Mouse (Mus musculus) myocyte (in vitro differentiated cells): ENCODE measurements around the gene Agtrap.

Experiments used
- CEBPB ChIP-seq: IDR thresholded peaks from 2 replicates; pipeline ENCODE4 v1.6.1; 2011; ENCODE audit warnings: mild to moderate bottlenecking, moderate library complexity; ENCODE audit not compliant: poor library complexity, insufficient read depth, severe bottlenecking
- E2F4 ChIP-seq: IDR thresholded peaks from one replicate; pipeline ENCODE4 v1.6.1; 2011; ENCODE audit warnings: mild to moderate bottlenecking, control low read depth, moderate library complexity; ENCODE audit not compliant: insufficient read depth
- MAX ChIP-seq: IDR thresholded peaks from one replicate; pipeline ENCODE4 v1.6.1; 2011; ENCODE audit warnings: low read depth, mild to moderate bottlenecking, control low read depth
- MYOD1 ChIP-seq, 3 experiments: IDR thresholded peaks; one replicate each; pipeline ENCODE4 v1.6.1; 2011; ENCODE audit warnings: control low read depth in 2 of 3, low read depth in 2 of 3, mild to moderate bottlenecking in 2 of 3, moderate library complexity in 1 of 3; ENCODE audit not compliant: insufficient read length in 2 of 3, control insufficient read depth in 1 of 3
- MYOG ChIP-seq, 3 experiments: IDR thresholded peaks; one replicate each; pipeline ENCODE4 v1.6.1; 2011; ENCODE audit warnings: control low read depth in 2 of 3, low read depth in 2 of 3, mild to moderate bottlenecking in 2 of 3; ENCODE audit not compliant: insufficient read length in 2 of 3, control insufficient read depth in 1 of 3, insufficient read depth in 1 of 3
- POLR2A ChIP-seq: IDR thresholded peaks from one replicate; pipeline ENCODE4 v1.6.1; 2011; ENCODE audit warnings: low read depth, mild to moderate bottlenecking, control low read depth, moderate library complexity; ENCODE audit not compliant: insufficient read length
- POLR2AphosphoS2 ChIP-seq: IDR thresholded peaks from one replicate; pipeline ENCODE4 v1.6.1; 2011; ENCODE audit warnings: low read depth, control low read depth; ENCODE audit not compliant: insufficient read length
- REST ChIP-seq: IDR thresholded peaks from one replicate; pipeline ENCODE4 v1.6.1; 2011; ENCODE audit warnings: mild to moderate bottlenecking, control low read depth, moderate library complexity; ENCODE audit not compliant: insufficient read depth, insufficient read length
- SRF ChIP-seq: IDR thresholded peaks from one replicate; pipeline ENCODE4 v1.6.1; 2011; ENCODE audit warnings: low read depth; ENCODE audit not compliant: control insufficient read depth, insufficient read length
- TCF12 ChIP-seq: IDR thresholded peaks from one replicate; pipeline ENCODE4 v1.6.1; 2011; ENCODE audit warnings: mild to moderate bottlenecking, control low read depth; ENCODE audit not compliant: poor library complexity, insufficient read depth, severe bottlenecking
- TCF3 ChIP-seq: IDR thresholded peaks from one replicate; pipeline ENCODE4 v1.6.1; 2011; ENCODE audit warnings: low read depth, control low read depth; ENCODE audit not compliant: insufficient read length
- USF1 ChIP-seq: IDR thresholded peaks from one replicate; pipeline ENCODE4 v1.6.1; 2011; ENCODE audit warnings: low read depth, mild to moderate bottlenecking, control low read depth, moderate library complexity

DNA sequence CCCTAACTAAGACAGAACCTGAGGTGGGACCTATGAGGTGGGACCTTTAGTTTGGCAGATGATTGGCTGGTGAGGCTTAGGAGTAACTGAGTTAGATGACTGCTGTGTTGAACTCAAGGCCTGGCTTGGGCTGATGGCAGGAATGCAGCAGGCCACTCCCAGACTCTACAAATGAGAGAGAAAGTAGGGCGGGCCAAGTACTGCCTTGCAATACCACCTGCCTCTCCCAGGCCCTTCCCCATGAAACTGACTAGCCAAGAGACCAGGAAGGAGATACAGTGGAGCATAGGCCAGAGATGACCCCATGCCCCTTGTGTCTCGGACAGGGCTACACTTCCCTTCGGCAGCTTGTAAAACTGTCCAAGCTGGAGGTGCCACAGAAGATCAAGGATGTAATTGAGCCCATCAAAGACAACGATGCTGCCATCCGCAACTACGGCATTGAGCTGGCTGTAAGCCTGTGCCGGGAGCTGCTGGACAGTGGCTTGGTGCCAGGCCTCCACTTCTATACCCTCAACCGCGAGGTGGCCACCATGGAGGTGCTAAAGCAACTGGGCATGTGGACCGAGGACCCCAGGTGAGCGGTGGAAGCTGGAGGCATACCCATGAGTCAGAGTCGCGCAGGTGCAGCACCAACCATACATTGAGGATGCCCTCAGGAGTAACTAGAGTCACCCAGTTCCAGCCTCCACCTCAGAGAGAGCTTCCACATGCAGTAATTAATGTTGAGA, 36.6 kb downstream of the Agtrap start:
- TF ChIP-seq CEBPB: no peak
- TF ChIP-seq USF1: no peak
- TF ChIP-seq MAX: no peak
- no peak for TF ChIP-seq E2F4
- TF ChIP-seq POLR2A: no peak
- TF ChIP-seq POLR2AphosphoS2: no peak
- TF ChIP-seq MYOD1 (IDR thresholded peaks at IDR 0.05; ENCODE audit: control insufficient read depth in 1 of 3, insufficient read length in 2 of 3, low read depth in 2 of 3): no peak
- no peak for TF ChIP-seq TCF12
- TF ChIP-seq MYOG (IDR thresholded peaks at IDR 0.05; ENCODE audit: control insufficient read depth in 1 of 3, insufficient read depth in 1 of 3, insufficient read length in 2 of 3, low read depth in 2 of 3): no peak
- TF ChIP-seq REST: no peak
- no peak for TF ChIP-seq SRF
- TF ChIP-seq TCF3: no peak
